Mouse (Mus musculus) c-Kit-negative CD71-positive TER-119-positive erythroid progenitor cells, embryonic 14.5 days (primary cell): ENCODE results near the gene Dgka.

ENCODE experiments used
- DNase-seq: peaks from one replicate; pipeline ENCODE4 v3.0.0-alpha.2; 2013; ENCODE audit warnings: low read depth, low spot score

Gene Dgka

GRCm38 (mm10) chr10:128744680-128745601, at the start of gene Dgka:
Gene Dgka, minus strand, starts transcription at chr10:128744855.
- DNase-seq = no peak

- no peak for DNase-seq
Measured at GRCm38 (mm10) chr10:128794391-128794790, 49.7 kb upstream of the Dgka start.

- no peak for DNase-seq
Measured at GRCm38 (mm10) chr10:128793258-128793657, 48.6 kb upstream of the Dgka start.

- DNase-seq = no peak
Measured at GRCm38 (mm10) chr10:128792041-128792440, 47.4 kb upstream of the Dgka start.

DNA sequence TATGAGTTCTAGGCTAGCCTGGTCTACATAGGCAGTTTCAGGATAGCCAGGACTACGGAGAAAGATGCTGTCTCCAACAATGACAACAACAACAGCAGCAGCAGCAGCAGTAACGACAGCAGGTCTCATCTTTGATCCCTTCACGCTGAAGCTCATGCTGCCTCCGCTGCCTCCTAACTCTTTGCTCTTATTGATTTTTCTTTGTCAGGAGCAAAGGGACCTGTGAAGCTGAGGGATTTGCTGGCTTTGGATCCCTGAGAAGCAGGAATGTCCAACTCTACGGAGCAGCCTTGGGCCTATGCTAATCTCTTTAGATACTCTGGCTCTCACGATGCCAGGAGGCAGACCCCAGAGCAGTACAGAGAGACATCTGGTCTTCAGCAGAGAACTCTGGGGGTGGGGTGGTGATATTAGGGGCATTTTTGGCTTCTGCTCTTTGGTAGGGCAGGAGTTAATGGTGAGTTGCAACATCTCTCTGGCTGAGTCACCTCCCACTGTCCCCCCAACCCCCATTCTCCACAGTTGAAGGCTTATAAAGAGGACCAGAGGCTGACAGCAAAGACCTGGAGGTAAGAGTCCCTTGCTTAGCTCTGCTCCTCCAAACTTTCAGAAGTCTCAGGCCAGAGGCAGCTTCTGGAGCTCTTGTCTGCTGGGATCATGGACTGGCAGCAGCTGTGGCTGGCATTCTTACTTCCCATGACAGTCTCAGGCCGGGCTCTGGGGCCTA, 45.9 kb upstream of the Dgka start, which contains the start of gene Mmp19:
Mmp19 (plus strand) TSS at position 513 of the 727 bp plus-strand sequence.
- no peak for DNase-seq

GRCm38 (mm10) chr10:128780200-128780599, 35.5 kb upstream of the Dgka start:
- DNase-seq = no peak

DNA sequence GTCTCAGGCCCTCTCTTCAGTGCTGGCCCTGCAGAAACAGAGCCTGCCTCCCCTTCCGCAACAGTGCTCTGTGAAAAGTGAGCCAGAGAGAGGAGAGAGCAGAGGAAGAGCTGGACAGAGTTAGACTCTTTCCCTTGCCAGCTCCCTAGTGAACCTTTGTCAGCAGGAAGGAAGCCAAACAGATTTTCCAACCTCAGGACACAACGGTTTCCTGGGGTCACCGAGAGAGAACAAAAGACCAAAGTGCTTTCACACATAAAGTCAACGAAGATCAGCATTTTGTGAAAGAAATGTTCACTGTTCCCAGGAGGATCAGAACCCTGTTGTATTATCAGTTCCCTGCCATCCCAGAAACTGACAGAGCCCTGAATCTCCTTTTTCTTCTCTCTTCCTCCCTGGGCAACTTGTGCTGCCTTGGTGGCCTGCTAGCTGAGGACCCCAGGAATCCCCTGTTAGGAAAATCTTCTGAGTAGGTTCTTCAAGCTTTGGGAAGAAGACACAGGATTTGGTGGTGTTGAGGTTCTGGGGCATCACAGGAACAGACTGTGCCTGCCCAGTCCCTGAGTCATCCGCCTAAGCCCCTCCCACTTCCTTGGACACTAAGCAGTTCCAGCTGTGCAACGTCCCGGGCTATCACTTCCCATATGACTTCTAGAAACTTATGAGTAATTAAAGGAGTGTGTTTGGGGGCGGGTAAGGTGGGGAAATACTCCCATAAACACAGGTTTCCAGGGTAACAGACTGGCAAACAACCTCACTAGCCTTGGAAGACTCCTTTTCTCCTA, 34.5 kb upstream of the Dgka start:
- DNase-seq = no peak

- no peak for DNase-seq
Measured at GRCm38 (mm10) chr10:128778441-128778840, 33.8 kb upstream of the Dgka start.

GRCm38 (mm10) chr10:128773685-128774084, 29.0 kb upstream of the Dgka start:
- DNase-seq = no peak

GRCm38 (mm10) chr10:128772895-128773294, 28.2 kb upstream of the Dgka start:
- no peak for DNase-seq

DNA sequence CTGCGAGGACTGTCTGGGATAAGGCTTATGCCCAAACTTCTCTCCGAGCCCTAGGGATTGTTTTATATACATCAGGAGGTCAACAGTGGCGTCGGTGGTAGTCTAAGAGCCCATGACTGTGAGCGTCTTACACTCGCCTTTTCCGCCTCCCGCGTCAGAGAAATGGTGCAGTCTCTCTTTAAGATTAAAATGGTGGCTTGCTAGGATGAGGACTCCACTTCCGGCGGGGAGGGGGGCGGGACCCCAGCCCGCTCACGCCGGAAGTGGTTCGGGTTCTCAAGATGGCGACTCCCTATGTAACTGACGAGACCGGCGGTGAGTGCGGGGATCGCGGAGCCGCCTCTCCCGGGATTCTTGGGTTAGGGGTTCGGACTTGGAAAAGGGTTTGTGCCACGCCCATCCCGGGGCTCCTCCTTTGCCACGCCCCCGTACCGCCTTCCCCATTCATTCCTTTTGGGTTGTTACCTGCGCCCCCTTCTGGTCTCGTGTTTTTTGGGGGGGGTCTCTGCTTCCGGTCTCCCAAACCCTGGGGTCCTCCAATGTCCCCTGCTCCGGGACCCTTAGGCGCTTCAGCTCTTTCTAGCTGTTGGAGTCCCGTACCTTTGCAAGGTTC, 3.7 kb upstream of the Dgka start:
- peak; percentile 80 for DNase-seq

- DNase-seq = peak; percentile 72
Measured at GRCm38 (mm10) chr10:128747646-128748251, 3.1 kb upstream of the Dgka start, which contains the start of gene Pym1. Gene Pym1, plus strand, starts transcription at chr10:128747889.

- DNase-seq = no peak
Measured at GRCm38 (mm10) chr10:128746972-128747645, 2.5 kb upstream of the Dgka start.

GRCm38 (mm10) chr10:128745946-128746613, 1.4 kb upstream of the Dgka start:
- DNase-seq = no peak

DNA sequence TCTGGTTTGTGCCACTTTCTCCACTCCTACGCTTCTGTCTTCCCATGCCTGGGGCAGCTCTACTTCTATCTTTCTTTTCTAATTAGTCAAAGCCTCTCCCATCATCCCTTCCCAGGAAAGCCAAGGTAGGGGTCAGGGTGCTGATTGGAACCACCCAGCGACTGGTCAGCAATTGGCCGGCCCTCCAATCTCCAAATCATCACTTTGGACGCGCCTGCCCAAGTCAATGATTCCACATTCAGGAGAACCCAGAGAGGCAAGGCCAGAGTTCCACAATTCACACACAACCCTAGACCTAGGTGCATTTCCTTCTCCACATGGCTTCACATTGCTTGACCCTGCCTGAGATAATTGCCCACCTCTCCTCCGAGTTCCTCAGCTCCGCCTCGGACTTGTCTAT, 444 bp downstream of the Dgka start:
- DNase-seq = no peak

GRCm38 (mm10) chr10:128743791-128744191, 864 bp downstream of the Dgka start:
- DNase-seq = no peak

GRCm38 (mm10) chr10:128743235-128743634, 1.4 kb downstream of the Dgka start:
- DNase-seq = no peak

DNA sequence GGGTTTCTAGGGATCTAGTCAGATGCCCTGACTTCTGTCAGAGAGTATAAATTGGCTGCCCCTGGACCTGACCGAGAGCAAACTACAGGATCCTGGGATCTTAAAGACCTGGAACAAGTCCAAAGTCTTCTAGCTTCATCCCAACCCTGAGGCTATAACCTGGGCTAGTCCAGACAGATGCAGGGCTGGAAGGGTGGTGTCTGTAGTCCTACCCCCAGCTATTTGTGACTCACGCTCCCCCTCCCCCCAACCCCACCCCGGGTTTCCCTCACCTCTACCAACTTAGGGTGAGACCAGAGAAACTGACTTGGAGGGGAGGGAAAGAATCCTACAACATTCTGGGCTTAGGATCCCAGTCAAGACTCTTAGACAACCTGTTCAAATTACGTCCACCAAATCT, 2.0 kb downstream of the Dgka start:
- no peak for DNase-seq

- no peak for DNase-seq
Measured at GRCm38 (mm10) chr10:128740296-128740695, 4.4 kb downstream of the Dgka start.

DNA sequence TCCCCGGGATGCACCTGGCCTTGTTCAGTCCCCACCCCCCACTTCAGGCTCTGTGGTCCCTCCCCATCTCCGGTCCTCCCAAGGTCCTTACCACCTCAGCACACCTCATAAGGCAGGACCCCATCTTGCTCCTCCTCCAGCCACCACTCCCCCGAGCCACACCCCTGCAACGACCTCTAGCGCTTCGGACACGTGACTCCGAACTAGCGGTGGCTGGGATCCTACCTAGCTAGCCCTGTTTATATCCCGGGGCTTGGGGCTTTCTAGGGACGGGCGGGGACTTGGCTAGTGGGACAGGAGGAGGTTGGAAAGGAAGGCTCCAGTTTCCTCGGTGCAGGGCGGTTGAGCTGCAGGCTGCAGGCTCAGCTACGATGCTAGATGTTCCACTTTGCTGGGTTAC, 7.2 kb downstream of the Dgka start:
- DNase-seq = no peak
